Mouse (Mus musculus) WW6 (cell line): ENCODE measurements around the gene Fes.
"Not testable (repeated sequence)": the region's sequence is repeated elsewhere in the genome, so short reads cannot be mapped to it uniquely, and the experiment has no call there.

Experiments used
- DNase-seq: peaks from one replicate; pipeline ENCODE4 v3.0.0-alpha.2; 2013; ENCODE audit warnings: low read depth, low spot score

Gene Fes

DNA sequence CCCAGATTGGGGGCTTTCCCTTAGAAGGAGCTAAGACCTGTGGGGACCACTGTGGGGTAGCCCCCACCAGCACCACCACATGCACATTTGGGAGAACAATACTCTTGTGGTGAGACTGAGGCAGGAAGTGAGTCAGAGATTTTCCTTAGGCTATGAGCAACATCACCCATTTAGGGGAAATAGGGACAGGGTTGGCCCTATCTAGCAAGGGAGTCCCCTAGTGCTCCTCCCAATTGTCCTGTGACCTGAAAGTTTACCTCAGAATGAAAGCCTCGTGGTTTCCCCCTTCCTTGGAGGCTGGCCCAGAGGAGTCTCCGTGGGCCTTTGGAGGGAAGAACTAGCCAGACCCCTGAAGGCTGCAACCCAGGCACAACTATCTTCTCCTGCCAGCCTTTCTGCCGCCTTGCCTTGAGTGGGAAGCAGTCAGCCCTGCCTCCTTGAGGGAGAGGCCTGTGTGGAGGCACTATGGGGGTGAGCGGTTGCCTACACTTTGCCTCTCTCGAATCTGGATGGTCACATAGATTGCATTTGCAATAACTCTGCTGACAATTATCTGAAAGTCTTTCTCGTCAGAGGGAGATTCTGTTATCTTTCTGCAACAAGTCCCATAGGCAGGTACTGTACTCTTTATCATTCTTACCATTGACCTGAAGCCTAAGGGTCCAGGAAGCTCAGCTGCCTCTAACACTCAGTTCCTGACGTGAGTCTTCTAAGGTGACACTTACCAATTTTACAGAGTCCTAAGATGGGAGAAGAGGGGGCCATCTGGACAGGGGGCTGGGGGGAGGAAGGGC lies 16.6 kb upstream of the Fes start:
- no peak for DNase-seq

DNA sequence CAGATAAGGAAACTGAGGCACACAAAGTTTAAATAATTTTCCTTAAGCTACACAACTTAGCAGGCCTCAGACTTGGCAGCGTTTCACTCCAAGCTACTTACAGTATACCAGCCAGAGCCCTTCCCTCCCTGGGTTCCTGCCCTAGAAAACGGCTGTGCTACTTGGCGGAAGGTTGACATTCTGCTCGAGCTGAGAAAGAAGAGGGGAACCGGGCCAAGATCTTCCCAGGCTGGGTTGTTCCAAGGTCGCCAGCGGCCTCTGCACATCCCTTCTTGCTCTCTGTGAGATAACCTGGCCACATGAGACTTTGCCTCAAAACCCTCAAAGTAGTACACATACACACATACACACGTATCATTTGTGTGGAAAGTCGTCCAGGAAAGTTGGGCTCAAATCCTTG lies 15.8 kb upstream of the Fes start:
- no peak for DNase-seq

DNA sequence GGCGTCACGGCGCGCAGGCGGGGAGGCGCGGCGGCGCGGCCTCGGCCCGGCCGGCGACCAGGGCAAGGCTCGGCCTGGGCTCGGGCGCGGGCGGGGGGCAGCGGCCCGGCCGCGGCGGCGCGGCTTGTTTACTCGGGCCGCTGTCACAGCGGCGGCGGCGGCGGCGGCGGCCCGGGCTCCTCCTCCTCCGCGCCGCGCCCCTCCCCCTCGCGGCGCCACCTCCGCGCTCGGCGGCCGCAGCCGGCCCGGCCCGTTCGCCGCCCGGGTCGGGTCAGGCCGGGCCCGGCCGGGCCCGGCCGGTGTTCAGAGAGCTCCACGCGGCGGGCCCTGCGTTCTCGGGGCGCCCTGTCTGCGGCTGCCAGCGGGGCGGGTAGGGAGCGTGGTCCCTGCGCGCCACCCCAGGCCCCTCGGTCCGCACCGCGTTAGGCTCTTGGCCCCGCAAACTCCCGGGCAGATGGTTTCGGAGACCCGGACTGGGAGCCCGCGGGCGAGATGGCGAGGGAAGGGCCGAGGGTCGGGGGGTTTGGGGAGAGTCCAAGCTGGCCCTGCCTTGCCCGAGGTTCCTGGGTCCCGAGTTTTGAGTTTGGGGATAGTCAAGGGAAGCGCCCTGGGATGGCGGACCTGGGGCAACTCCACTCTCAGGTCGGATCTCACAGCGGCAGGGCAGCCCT lies 15.0 kb upstream of the Fes start:
- no peak for DNase-seq

DNA sequence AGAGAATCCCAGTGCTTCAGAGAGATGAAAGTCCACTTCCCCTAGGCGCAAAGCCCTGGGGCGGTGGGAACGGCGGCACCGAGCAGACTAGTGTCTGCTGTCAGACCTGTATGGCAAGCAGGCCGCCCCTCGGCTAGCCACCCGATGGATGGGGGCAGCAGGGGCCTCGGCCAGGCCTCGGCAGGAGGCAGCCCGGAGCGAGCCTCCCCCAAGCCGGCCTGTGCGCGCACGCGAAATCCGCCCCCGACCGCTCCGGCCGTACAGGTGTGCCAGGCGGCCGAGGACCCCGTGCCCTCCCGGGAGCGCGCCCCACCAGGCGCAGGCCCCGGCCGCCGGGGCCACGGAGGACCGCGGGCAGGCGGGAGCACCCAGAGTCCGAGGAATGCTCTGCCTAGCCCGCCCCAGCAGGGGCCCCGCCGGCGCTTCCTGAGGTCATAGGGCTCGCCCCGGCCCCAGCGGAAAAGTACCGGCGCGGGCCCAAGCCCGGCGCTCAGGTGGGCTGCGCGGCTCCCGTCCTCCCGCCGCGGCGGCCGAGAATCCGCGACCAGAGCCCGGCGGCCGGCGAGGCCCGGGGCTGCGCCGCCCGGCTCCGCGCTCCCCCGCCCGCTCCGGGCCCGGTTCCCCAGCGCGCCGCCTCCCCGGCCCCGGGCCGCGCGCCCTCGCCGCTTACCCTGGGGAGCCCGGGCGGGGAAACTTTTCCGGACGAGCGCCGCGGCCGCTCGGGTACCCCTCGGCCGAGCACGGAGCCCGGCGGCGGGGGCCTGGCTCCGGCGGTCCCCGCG lies 14.3 kb upstream of the Fes start:
- no peak for DNase-seq

DNA sequence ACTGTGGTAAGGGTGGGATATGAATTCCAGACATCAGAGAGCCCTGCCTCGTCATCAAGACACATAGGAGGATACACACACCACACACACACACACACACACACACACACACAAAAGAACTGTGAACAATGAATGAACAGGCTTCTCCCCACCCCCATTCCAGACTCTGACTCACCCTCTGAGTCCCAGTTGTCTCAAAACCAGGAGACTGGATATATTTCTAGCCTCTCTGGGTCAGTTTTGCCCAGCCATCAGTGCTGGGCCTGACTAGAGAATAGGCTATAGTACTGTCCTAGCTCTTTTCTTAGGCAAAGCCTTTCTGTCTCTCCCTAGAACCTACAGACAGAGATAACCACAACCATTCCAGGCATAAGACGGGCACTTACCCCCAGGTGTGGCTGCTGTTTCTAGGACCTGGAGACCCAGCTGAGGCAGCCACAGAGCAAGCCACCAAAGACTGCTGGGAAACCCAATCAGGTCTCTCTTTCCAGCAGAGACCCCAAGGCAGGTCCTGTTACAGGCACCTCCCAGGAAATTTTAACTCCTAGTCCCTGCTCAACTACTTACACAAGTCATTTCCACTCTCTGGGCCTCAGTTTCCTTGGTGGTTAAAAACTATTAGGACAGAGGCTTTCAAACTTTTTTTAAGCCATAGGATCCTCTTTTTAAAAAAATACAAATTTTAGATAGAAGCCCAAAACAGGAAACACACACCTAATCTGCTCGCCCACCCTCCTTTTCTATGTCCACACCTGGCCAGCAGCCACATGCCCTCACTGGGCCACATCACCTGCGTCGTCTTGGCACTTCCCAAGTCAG lies 13.5 kb upstream of the Fes start:
- no peak for DNase-seq

DNA sequence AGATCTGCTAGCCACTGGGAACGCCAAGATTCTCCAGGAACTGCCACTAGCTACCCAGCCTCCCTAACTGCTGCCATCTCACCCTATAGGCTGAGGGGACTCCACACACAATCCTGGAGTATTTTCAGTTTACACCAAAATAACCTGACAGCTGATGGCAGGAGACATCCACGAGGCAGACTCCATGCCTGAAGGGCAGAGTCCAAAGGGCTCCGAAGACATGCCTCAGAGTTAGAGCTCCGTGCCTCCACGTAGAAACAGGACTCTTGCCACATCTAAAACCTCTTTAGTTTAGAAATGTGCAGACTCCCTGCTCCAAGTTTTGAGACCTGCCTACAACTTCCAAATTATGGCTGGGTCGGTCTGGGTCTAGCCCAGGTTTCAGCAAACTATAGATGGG lies 12.8 kb upstream of the Fes start:
- DNase-seq = no peak

DNA sequence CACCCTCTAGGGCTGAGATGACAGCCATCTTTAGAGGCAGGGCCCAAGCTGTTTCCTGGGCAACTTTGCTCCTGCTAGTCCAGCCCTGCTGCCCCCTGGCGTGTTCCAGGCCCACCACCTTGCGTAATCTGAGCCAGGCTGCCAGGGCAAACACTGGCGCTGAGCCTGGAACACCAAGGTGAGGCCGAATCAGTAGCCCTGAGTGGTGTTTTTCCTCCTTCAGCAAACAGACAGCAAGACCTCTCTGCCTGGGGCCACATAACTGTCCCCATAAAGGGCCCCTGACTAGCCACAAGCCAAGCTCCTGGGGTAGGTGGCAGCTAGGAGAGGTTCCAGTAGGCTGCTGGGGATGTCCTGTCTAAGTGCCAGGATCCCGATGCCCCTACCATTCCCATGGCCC lies 12.4 kb upstream of the Fes start:
- DNase-seq = no peak

DNA sequence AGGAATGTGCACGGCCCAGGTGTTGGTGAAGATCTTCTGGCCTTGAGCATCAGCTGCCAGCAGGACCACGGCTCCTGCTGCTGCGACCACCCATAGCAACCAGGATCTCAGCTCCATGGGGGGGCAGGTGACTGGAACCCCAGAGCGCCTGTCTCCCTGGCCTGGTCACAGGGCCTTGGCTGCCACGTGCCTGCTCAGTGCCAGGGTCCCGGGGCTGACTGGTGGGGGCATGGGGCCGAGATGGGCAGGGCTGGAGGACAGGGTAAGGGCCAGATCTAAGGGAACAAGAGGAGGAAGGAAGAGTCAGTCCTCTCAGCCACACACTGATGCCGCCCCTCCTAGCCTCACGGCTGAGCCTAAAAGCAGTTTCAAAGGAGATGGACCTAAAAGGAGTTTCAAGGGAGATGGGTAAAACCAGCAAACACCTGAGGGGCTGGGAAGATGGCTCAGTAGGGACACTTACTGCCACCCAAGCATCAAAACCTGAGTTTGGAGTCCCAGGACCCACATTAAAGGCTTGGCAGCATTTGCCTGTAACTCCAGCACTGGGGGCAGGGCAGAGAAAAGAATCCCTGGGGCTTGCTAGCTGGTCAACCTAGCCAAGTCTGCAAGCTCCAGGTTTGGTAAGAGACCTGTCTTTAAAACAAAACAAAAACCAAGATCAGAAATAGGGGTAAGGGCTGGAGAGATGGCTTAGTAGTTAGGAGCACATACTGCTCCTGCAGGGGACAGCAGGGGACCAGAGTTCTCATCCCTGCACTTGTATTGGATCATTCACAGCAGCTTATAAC lies 11.1 kb upstream of the Fes start:
- no peak for DNase-seq

DNA sequence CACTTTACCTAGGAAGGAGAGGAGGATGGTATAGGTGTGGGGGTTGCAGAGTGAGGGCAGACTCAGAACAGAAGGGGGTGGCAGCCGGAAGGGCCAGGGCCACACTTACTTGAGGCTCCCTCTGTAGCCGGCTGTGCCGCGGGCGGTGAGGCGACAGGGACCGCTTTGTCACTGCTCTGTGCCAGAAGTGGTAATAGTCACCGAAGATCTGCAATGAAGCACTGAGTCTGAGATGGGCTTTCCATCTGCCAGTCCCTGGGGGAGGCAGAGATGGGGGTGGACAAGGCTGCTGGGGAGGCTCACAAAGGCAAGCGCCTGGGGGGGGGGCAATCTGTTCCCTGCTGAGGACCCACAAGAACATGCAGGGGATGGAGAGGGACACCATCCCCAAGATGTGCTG lies 10.2 kb upstream of the Fes start:
- no peak for DNase-seq

DNA sequence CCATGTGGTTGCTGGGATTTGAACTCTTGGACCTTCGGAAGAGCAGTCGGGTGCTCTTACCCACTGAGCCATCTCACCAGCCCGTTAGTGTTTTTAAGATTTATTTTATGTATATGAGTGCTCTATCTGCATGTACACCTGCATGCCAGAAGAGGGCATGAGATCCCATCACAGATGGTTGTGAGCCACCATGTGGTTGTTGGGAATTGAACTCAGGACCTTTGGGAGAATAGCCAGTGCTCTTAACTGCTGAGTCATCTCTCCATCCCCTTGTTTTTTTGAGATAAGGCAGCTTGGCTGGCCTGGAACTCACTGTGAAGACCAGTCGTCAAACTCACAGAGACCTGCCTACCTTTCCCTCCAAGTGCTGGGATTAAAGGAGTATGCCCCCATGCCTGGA lies 8.7 kb upstream of the Fes start:
- DNase-seq = not testable (repeated sequence)

DNA sequence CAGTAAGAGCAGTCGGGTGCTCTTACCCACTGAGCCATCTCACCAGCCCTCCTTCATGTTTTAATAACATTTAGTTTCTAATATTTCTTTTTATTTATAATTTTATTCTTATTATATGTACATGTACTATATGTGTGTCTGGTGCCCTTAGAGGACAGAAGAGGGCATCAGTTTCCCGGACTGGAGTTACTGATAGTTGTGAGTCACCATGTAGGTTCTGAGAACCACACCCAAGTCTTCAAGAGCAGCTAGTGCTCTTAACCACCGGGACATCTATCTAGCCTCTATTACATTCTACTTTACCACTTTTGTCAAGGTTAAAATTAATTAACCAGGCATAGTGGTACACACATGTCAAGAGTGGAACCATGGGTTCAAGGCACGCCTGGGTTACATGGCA lies 6.9 kb upstream of the Fes start:
- DNase-seq = no peak

DNA sequence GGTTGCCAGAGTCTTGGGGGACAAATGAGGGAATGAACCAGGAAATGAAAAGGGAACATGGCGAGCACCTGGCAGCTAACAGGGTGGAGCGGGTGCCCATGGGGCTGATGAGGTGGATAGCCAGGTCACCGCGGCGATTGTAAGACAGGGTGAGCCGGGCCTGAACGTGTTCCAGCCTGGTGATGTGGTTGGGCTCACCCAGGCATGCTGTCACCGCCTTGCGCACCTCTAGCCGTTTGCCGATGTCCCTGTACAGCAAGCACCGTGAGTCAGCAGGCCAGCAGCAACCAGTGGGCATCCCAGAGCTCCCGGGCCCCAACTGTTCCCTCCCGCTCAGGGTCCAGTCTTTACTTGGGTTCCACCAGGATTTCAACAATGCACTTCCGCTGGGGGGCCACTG lies 4.4 kb upstream of the Fes start:
- DNase-seq = no peak

DNA sequence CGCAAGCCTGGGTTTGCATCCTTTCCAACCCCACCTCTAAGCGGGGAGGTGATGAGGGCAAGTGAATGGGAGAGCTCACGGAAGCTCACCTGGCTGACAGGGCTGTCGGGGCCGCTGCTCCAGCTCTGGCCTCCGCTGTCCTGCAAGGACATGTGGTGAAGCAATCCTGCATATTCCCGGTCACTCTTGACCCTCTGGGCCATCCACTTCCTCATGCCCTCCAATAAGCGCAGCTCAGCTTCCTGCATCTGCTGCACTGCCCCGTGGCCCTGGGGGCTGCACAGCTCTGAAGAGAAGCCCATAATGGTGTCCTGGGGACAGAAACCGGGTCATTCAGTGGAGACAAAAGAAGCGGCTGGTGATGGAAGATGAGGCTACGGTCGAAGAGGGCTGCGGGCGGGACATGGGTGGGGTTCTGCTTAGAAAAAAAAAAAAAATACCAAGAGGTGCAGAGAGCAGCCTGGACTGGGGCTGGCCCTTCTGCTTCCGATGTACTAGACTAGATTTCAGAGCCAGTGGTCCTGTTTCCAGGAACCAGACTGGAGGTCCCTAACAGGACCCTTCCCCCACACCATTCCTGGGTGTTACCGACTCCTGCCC lies 613 bp downstream of the Fes start:
- no peak for DNase-seq

DNA sequence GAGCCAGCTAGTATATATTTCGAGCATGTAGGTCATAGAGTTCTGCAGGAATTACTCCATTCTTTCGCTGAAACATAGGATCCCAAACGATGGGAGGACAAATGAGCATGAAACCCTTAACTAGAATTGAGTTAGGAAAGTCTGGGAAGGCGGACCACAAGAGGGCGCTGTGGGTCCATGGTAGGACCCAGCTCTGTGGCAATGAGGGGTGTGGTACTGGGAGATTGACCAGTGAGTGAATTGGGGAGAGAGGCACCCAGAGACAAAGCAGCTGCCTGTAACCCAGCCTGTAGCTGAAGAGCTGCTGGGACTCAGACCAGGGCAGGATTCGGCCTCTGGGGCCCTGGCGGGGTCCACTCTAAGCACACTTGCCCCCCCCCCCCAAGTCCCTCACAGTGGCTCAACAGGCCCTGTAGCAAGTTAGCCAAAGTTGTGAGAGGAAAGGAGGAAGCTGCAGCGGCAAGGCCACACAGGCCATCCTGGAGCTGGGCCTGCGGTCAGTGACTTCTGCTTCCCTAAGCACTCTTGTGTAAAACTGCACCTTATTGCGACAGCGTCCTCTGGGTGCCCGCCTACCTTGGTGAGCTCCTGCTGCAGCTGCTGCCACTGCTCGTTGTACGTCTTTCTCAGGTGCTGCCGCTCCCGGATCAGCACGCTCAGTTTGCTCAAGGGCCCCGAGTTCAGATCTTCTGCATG lies 1.4 kb downstream of the Fes start:
- DNase-seq = peak; percentile 65

DNA sequence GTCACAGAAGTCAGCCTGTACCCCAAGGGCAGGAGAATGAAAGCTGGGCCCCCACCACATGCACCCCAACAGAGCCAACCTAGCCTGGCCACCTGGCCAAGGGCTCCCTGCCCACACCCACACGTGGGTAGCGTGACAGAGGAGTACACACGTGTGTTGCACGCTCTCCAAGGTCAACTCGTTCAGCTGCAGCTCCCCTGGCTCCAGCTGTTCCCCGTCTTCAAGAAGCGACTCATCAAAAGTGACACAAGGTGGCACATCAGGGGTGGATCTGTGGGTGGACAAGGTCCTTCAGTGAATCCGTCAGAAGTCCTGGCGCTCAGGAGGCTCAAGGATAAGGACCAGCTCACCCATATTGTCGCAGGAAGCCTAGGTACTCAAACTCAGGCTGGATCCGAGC lies 4.8 kb downstream of the Fes start:
- DNase-seq = no peak

DNA sequence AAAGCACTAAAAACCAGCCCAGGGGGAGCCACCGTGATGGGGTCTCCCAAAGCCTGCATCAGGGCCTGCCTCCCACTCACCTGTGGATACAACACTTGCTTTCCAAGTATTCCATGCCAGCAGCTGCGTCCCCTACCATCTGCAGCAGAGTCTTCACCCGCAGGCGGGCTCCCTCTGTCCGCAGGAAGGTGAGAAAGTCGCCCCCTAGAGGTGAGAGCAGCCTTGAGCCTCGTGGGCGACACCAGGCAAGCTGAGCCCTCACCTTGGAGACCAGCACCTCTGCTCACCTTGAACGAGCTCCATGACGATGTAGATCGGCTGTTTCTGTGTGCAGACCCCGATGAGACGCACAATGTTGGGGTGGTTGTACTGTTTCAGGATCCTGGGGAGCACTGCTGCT lies 8.2 kb downstream of the Fes start:
- DNase-seq = no peak

DNA sequence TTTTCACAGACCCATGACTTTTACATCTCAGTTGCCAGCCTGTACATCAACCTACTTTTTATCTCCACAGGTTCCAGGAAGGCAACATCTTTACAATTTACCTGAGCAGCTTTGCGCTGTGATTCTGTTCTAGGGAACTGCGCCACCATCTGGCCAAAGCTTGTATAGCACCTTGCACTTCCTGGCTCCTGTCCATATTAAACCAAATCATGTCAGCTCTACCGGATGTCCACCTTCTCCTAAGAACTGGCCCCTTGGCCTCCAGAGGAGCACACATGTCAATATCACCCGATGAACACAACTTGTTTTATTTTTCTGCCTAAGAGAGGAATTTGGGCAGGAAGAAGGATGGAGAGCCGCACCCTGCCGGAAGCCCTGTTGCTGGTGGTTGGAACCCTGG lies 10.3 kb downstream of the Fes start:
- no peak for DNase-seq

DNA sequence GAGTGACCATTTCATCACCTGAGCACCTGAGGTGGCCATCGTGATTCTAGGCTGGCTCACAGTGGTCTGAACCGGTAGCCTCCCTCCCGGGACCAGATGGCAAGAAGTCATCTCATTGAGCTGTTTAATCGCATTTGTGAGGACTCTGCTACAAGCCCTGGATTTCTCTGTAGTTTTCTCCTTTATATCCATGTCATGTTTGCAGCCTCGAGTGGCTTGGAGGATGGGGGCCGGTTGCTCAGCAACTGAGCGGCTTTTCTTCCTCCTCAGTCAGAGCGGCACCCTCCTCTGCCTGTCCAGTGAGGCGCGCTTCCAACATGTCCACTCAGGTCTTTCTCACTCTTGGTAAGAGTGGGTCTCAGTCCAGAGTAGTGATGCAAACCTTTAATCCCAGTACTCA lies 11.6 kb downstream of the Fes start:
- DNase-seq = no peak

DNA sequence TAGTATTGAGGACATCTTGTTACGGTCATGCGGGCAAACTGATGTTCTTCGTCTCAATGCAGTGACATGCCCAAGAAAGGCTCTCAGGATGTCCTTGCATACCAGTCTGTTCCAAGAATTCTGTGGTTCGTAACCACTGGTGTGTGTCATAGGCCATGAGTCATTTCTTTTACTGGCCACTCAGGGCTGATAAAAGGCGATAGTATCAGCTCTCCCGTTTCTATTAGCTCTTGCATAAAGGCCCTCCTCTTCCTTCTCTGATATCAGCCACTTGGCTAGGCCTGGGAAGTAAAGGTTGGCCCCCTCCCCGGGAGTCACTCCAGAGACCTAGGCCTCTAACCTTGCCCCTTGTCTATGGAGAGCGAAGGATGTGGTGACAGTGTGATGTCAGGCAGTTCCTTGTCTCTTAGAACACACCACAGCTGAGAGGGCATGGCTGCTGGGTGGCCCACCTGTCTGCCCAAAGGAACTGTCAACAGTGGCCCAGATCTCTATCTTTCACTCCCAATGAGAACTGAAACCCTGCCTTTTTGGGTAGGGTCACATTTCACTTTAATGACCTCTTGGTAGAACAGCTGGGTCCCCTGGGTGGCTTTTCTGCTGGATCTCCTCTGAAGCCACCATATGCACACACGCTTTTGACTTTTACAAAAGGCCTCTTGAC lies 12.2 kb downstream of the Fes start:
- no peak for DNase-seq

DNA sequence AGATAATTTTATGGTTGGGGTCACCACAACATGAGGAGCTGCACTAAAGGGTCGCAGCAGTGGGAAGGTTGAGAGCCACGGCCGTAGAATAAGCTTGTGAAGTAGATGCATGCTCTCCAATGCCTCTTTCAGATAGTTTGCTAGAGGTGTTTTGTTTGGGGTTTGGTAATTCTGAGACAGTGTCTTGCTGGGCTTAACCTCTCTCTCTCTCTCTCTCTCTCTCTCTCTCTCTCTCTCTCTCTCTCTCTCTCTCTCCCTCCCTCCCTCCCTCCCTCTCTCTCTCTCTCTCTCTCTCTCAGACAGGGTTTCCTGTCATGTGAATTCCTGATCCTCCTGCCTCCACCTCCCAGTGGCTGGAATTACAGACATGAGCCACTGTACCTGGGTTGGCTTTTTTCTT lies 13.0 kb downstream of the Fes start:
- DNase-seq = no peak
